Mouse (Mus musculus): ENCODE data around the gene Fhl2.

- TF ChIP-seq CTCF (conservative IDR thresholded peaks at IDR 0.05; ENCODE audit: low read length) = no peak
- no peak for TF ChIP-seq NANOG (IDR thresholded peaks at IDR 0.05; ENCODE audit: borderline replicate concordance, low read length)
- TF ChIP-seq POU5F1 (IDR thresholded peaks at IDR 0.05; ENCODE audit: borderline replicate concordance, low read length) = no peak
These were observed 74.2 kb downstream of the Fhl2 start for GRCm38 (mm10) chr1:43122616-43123015.
